Mouse (Mus musculus): ENCODE results near the gene Mafg.

The Mafg gene

DNA sequence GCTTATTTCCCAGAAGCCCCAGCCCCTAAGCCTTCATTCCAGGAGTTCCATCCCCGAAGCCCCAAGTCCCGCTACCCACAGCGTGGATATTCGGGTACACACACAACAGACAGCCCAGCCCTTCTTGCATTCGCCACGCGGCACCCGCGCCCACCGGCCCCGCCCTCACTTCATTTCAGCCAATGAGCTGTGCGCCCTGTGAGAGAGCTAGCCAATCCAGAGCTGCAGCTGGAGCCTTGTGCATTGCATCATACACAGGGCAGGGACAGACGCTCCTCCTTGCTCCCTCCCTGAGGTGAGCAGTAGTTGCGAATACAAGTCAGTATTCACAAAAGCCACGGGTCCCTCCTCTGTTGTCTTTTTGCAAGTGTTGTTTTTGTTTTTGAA lies 10.2 kb upstream of the Mafg start, which contains the start of gene Pycr1:
Pycr1 (minus strand) TSS at position 169 of the 387 bp plus-strand sequence.
- peak; percentile 91 to 92 for DNase-seq

DNA sequence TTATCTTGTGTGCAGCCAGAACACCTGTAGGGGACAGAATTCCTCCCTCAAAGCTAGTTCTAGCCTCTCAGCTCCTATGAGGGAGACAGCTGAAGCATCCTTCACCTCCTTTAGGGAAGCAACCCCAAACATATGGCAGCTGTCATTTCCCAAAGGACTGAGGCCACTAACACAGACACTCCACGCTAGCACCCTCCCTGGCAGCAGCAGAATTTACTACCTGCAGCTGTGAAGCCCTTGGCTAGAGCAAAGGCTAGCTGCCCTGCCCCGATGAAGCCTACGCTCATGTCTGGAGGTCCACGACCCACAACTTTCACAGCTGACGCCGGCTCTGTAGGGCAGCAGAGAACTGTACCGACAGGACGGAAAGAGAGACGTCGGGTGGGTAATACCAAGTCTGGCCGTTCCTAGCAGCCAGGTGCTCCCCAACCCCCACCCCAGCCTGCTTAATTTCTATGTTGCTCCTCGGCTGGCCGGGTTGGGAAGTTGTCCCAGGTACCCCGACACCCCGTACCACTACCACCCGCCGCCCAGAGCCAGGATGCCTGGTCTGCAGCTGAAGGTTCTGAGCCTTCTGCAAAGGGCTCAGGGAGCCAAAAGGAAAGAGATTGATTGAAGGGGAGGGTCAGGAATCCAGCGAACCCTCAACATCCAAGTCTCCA lies 9.7 kb upstream of the Mafg start:
- DNase-seq, result peak in 1 of 2 experiments; percentile 39

DNA sequence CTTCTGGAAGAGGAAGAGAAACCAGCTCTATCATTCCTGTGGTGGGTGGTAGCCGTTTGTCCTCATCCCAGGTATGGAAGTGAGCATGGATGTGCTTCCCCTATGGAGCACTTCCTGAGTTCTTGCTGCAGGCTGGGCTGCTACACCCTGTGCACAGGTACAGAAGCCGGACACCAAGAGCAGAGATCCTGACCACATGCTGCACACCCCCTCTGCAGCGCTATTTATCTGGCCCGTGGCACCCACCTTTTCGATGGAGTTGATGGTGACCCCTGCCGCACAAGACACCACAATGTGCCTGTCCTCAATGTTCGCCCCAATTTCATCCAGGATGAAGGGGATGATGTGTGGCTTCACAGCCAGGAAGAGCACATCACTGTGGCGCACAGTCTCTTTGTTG lies 8.5 kb upstream of the Mafg start:
- no peak for DNase-seq

DNA sequence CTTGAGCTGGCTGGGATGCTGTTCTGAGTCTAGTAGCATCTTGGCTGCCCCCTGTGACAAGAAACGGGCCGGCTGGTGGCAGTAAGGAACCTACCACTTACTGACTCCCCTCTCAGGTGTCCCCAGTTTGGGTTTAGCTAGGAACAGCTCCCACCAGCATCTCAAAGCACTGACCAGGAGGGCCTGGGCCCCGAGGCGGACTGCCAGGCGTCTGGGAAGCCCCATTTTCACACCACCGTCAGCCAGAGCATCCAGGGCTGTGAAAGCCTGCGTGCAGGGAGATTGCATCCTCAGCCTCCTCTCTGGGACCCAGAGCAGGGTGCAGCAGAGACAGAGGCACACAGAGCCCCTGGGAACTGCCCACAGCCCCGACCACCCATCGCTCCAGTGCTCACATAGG lies 7.9 kb upstream of the Mafg start:
- no peak for DNase-seq

DNA sequence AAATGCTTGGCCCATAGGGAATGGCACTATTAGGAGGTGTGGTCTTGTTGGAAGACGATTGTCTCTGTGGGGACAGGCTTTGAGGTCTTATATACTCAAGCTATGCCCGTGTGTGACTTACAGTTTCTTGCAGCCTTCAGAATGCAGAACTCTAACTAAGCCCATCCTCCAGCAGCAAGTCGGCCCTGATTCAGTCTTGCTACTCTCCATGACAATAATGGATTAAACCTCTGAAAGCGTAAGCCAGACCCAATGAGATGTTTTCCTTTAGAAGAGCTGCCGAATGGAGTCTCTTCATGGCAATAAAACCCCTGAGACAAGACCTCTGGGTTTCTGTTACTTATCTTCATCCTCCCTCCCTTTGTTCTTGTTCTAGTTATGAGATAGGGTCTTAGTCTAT lies 1.4 kb upstream of the Mafg start:
- DNase-seq, result no peak

DNA sequence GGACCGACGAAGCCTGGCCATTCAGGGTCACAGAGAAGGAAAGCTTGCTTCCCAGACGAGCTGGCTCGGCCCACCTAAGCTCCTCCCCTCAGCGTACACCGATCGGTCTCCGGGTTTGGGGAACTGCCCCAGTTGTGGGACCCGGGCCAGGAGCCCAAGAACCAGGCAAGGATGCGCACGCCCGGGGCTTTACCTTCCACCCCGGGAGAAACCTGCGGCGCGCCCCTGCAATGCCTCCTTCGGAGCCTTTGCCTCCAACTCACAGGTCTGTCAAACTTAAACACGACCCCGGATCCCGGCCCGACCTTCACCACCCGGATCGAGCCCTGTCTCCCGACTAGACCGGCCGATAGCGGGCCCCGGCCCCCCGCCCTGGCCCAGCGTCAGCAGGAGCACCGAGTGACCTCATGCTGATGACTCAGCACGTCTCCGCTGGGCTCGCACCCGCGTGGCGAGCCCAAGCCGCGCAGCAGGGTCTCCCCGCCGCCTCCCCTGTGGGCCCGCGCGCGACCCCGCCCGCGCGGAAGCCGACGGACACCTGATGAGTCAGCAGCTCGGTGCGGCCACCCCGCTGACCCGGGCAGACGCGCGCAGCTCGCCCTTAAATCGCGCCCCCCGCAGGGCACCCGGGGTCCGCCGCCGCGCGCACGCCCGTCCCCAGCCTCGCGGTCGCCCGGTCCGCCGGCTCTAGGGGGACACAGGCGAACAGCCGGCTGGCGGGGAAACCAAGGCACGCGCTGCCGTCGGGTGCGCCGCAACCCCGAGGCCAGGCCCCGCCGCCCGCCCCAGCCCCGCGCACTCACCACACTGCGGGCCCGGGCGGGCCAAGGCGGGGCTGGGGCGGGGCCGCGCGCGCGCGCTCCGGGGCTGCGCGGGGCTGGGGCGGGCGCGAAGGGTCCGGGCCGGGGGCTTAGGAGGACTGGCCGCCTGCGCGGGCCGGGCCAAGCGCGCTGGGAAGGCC lies 561 bp downstream of the Mafg start:
- peak; percentile 65 to 66 for DNase-seq

DNA sequence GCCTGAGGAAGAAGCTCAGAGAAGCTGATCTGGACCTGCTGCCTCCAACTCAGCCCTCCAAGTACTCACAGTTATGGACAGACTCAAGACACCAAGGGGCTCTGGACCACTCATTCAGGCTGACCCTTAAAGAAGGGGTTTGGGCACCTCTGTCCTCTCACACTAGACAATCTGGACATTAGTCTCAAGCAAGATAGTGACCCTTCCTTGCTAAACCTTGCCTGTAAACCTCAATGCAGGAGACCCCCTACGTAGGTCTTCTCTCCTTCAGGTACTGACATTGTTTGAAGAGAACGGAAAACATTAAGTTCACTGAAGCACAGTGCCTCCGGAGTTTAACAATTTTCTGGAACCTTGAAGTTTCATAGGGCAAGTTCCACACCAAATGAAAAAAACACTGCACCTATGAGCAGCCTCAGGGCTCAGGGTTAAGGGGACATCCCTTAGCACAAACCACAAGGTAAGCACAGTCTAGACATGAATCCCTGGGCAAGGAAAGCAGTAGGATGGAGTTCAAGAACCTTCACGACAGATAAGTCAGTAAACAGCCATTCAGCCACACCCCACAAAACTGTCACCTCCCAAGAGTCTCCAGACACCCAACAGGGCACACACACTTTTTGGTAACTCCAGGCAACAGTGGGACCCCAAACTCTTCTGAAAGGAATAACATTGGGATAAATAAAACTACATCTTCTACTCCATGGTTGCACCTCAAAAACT lies 1.5 kb downstream of the Mafg start:
- DNase-seq, result no peak

DNA sequence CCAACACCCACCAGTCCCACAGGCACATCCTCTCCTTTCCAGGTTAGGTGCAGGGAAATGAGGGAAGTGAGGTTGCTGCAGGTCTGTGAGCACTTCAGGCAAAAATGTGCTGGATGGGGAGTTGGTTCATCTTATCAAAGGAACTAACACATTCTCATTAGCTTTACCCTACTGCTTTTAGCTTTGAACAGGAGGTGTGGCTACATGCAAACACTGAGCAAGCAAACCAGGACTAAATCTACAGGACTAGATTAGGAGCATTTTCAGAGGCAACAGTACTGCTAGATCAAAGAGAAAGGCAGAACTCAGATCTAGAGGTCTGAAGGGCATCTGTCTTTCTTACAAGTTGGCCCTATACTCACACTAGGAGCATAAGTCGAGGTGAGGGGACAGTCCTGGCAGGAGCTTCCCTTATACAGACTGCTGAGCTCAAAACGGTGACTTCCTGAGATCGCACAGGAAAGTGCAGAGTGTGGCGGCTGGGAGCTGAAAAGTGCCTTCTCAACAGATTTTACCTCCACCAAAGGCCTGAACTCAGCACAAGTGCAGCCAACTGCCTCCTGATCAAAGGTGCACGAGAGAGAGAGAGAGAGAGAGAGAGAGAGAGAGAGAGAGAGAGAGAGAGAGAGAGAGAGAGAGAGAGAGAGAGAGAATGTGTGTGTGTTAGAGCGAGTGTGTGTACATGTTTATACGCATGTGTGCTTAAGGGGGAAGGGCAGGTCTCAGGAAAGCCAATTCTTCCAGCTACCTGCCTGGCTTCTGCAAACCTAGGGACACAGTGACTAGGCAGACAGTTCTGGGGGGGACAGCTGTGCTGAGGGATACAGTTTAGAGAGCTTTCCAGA lies 2.3 kb downstream of the Mafg start:
- no peak for DNase-seq

DNA sequence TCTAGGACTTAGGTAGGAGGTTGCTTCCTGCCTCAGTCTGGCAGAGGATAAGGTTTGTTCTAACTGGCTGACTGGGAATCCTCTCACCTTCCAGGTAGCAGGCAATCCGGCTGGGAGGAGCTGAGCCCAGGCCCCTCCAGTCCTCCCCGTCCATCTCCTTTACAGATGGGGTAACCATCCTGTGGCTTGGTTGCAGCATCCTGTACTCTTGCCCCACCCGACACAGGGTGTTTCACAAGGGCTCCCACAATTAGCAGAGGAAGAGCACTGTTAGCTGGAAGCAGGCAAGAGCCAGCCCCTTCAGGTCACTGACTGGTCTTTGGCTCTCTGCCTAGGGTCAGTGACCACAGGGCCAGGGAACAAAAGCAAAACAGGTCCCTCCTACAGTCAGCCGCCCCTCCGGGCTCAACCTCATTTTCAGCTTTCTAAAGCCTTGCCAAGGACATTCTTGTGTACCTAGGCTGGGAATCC lies 3.0 kb downstream of the Mafg start:
- no peak for DNase-seq

DNA sequence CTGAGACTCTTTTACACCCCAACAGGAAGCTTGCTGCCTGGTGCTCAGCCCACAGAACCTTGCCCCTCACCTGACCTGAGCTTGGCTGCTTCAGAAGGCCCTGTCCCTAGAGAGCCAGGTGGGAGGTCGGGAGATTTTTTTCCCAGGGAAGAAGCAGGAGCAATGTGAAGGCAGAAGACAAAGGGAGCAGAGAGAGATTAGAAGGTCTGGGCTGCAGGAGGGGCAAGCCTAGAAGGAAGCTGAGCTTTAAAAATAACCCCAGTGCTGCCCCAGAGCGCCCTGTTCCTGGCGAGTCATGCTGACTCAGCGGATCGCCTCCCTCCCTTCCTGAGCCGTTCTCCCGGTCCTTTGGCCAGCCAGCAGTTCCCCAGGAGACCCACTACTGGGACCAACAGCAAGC lies 3.5 kb downstream of the Mafg start:
- DNase-seq, result peak in 1 of 2 experiments; percentile 29

DNA sequence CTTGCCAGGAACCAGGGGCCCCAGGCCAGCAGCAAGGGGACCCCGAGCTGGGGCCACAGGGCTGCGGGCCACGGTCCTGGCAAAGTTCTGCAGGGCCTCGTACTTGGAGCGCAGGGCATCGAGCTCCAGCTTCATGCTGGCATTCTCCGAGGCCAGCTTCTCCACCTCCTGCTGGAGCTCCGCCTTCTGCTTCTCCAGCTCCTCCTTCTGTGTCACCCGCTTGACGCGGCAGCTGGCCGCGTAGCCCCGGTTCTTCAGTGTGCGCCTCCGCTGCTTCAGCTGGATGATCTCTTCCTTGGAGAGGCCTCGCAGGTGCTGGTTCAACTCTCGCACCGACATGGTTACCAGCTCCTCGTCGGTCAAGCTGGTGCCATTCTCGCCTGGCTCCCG lies 4.1 kb downstream of the Mafg start:
- peak; percentile 50 to 51 for DNase-seq

DNA sequence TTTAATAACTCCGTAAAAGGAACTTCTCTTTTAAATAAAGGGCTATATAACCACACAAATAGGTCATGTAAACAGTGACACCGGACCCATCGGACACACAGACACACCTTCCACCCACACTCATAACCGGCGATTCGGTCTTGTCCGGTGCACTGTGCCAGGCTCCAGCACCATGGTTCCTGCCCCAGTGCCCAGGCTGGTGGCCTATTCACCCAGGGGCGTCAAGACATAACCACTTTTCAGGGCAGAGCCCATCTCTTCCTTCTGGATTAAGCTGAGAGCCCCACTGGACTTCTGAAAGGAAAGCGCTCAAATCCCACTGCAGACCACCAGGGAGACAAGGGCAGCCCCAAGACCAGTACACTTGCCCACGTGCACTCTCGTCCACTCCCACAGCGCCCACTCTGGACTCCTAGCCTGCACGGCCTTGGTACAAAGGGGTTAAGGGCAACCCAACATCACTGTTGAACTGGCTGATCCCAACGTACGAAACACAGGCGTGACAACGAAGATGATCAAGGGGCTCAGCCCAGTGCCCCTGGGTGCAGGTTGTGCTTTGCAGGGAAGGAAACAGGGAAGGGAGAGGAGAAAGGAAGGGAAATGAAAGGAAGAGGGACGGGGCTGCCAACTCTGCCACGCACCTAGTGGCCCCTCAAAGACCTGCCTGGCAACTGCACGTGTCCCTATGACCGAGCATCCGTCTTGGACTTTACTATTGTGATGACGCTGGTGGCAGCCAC lies 4.6 kb downstream of the Mafg start:
- DNase-seq, result no peak

DNA sequence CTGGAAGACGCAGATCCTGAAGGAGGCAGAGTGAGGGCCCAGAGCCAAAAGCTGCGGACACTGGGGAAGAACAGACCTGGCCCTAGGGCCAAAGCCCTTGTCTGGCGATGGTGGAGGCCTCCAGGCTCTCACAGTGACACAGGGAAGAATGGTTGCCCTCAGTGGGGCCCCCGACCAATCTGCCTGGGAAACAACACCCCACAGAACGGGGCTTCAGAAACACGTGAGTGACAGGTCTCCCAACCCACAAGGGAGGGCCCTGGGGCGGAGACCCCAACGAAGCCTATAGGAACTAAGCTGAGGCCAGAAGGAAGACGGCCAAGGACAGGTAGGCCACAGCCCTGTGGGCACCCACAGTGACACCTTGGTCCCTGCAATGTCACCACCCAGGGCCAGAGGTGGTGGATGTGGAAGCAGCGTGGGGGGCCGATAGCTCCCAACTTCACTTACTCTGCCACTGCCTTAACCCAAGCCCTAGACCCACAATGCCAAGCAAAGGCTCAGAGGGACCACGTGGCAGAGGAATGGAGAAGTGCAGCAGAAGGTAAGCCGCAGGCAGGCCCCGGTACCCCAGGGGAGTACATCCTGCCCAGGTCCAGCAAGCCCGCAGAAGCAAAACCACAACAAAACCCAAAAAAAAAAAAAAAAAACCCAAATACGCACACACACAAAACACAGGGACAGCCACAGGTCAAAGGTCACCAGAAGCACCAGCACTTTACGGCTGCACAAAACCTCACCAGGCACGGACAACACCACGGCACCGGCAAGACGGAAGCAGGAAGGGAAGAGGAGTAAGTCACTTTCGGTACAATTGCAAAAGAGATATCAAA lies 5.7 kb downstream of the Mafg start:
- peak; percentile 80 to 84 for DNase-seq

DNA sequence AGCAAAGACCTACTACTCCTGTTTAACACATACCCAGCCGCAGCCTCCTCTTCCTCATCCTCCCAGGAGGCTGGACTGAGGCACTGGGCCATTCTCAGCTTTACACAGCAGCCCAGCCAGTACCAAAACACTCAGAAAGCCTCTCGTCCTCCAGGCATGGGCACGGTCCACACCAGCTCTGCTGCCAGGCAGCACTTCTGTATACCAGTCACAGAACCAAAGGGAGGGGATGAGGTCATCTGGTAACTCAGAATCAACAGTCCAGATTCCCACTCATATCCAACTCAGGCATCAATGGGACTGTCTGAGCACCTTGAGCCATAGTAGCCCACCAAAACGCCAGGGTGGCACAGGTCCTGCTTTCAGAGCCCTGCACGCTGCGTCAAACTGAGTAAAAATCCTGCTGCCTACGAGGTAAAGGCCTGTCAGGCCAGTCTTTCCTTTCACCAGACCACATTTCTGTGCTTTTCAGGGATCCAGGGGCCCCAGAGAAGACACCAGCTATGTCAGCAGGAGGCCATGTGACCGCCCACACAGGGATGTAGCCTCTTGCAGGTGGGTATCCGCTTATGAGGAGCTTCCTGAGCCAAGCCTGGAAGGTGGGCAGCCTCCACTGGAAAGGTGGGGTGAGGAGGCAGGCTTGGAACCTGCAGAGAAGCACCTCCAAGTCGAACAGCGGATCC lies 6.5 kb downstream of the Mafg start:
- no peak for DNase-seq

DNA sequence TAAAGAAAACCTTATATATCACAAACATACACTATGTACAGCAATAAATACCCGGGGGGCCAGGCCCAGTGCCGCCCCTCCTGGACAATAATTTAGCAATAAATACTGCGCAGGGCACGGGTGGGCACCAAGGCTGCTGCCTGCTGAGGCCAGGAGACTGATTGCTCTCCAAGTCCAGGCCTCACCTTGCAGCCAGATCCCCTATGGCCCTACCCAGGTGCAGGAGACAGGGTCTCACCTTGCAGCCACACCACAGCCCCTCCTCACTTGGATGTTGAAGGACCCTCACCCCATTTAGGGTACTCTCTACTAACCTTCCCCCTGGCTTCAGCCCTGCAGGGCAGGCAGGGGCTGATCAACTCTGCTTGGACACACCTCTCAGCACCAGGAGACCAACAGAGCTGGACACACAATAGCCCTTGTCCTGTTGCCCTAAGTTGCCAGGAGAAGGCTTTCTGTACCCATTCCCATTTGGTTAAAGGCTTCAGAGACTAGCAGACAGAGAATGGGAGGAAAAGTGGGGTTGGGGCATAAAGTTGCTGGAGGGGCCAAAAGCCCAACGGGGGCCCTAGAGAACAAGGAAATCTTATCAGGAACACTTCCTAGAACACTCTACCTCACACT lies 8.1 kb downstream of the Mafg start, which contains the start of gene Sirt7:
Sirt7 (minus strand) TSS at position 89 of the 624 bp plus-strand sequence.
- DNase-seq, result no peak

DNA sequence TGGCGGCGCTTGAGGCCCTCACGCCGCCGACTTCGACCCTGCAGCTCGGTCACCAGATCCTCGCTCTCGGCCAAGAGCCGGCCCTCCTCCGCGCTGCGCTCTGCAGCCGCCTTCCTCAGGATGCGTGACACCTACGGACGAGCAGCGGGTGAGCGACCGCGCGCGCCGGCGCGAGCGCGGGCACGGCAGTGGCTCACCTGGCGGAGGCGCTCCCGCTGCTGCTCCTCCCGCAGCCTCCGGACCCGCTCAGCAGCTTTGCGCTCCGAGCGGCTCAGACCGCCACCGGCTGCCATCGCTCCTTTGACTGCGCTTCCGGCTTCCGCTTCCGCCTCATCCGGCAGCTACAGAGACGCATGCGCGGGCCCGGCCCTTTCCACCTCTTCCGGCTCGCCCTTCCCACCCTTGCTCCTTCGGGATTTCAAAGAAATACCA lies 8.7 kb downstream of the Mafg start:
- DNase-seq, result peak; percentile 84 to 86

DNA sequence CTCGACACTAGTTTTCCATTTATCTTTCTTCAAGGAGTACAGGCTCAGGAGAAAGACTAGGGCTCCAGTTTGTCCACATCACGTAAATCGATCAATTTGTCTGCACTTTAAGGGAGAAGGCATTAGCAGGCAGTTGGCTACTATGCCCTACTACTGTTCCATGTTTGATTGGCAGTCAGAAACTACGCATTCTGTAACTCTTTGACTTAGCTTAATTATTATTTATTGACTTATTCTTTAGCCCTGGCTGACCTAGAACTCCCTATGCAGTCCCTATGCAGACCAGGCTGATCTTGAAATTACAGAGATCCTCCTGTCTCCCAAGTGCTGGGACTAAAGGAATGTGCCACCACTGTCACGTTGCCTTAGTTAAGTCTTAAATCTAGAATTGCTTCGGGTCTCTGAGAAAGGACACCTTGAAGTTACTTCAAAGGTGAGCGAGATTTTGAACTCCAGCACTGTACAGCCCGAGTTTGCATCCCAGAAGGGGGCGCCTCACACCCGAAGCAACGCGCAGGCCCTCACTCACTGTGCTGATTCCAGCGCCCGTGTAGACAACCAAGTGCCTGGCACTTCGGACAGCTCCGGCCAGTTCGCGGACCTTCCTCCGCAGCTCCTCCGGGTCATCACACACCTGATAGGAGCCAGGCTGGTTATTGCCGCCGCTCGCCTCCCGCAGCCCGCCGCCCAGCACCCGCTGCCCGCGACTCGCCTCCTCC lies 9.3 kb downstream of the Mafg start:
- peak; percentile 80 to 82 for DNase-seq

DNA sequence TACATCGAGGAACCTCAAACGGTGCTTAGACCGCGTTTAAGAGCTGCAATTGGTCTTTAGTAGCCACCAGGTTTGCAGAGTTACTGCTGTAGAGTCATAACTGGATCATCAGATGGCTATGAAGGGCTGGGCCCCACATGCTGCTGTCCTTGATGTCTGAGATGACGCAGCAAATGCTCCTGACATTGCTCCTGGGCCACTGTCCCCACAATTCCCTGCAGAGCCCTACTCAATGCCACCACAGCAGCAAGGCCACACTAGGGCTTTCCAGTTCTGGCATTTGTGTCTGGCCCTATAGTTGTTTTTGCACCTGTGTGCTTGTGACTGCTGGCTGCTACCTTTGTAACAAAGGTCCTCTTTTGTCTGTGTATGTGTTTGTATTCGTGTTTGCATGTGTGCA lies 10.6 kb downstream of the Mafg start:
- DNase-seq, result no peak

DNA sequence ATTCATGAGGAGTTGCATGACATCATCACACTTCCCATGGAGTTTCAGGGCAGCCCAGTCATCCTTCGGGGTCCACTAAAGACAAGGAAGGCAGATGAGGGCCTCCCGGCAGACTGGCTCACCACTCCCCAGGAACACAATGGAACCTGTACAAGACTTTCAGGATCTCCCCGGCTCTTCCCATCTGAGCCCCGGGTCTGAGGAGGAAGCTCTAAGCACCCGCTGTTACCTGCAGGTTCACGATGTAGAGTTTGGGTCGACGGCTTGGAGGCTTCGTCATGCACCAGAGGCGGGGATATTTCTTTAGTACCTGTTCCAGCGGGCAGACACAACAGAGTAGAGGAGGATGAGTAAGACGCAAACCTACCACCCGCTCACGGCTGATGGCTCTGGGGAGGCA lies 13.2 kb downstream of the Mafg start:
- DNase-seq, result no peak

Data from B cell, adult 2 months (primary cell).